In genomic region chr12:73140732-73141131, GRCm38 (mm10) we compare ENCODE assay signal across 18 mouse cellular contexts. TPM values are rescaled to one million over a fixed set of nuclear protein-coding genes. Genes with fewer than 3 reads are reported as not detected.
"Had no signal": no experiment of that assay in that cellular context is flagged by ENCODE, and none has a peak within 500 bp of the region (broad histone marks: within the 10 kb centered on the region; RNA-seq: fewer than 3 reads in every experiment).

No protein-coding gene starts in this region.

- DNase-seq: lung, adult 18-20 months; lung, embryonic 14.5 days; lung, postnatal 14 days; lung, postnatal 36 days; retina, postnatal 1 day; right cerebral cortex, postnatal 25 days; right cerebral cortex, postnatal 4 days; spleen, adult 18-20 months; thymus, adult 18-20 months; thymus, postnatal 14 days; thymus, postnatal 36 days had no signal

- H3K4me1 ChIP-seq: midbrain, embryonic 13.5 days; midbrain, embryonic 15.5 days; neural tube, embryonic 12.5 days had no signal

- H3K4me2 ChIP-seq: lung, embryonic 14.5 days; midbrain, embryonic 11.5 days; midbrain, embryonic 13.5 days; midbrain, embryonic 15.5 days; neural tube, embryonic 12.5 days had no signal

- H3K4me3 ChIP-seq: megakaryocyte, embryonic 14.5 days; midbrain, embryonic 13.5 days; midbrain, embryonic 15.5 days; neural tube, embryonic 12.5 days had no signal

- H3K9me3 ChIP-seq: megakaryocyte, embryonic 14.5 days; midbrain, embryonic 13.5 days; midbrain, embryonic 15.5 days; neural tube, embryonic 12.5 days had no signal

- H3K36me3 ChIP-seq: midbrain, embryonic 13.5 days; midbrain, embryonic 15.5 days; neural tube, embryonic 12.5 days had no signal

- H3K9ac ChIP-seq: lung, embryonic 14.5 days; midbrain, embryonic 13.5 days; midbrain, embryonic 15.5 days; neural tube, embryonic 12.5 days had no signal

- H3K27ac ChIP-seq: macrophage; midbrain, embryonic 13.5 days; midbrain, embryonic 15.5 days; neural tube, embryonic 12.5 days had no signal

- H3K27me3 ChIP-seq: megakaryocyte, embryonic 14.5 days; midbrain, embryonic 13.5 days; midbrain, embryonic 15.5 days; neural tube, embryonic 12.5 days had no signal

- ATAC-seq: midbrain, embryonic 13.5 days; midbrain, embryonic 15.5 days had no signal

RNA-seq across cellular contexts. Expression of gene Six4, which starts 27.5 kb away (rescaled TPM):
- polyA plus RNA-seq: liver, adult 2 months; macrophage had no signal
